Mouse (Mus musculus): ENCODE measurements around the gene Ndrg2.
"Not testable (repeated sequence)": the region's sequence is repeated elsewhere in the genome, so short reads cannot be mapped to it uniquely, and the experiment has no call there.

The Ndrg2 gene

GRCm38 (mm10) chr14:51877517-51877916 lies 36.4 kb downstream of the Ndrg2 start:
- no peak for DNase-seq (ENCODE audit: low spot score)

GRCm38 (mm10) chr14:51871741-51872140 lies 42.2 kb downstream of the Ndrg2 start:
- no peak for DNase-seq (ENCODE audit: low spot score)

GRCm38 (mm10) chr14:51870756-51871155 lies 43.2 kb downstream of the Ndrg2 start:
- no peak for DNase-seq (ENCODE audit: low spot score)

- DNase-seq (ENCODE audit: low spot score) = peak; percentile 45
Measured at GRCm38 (mm10) chr14:51863603-51864002, 50.4 kb downstream of the Ndrg2 start.

- not testable (repeated sequence) for DNase-seq (ENCODE audit: low spot score)
Measured at GRCm38 (mm10) chr14:51855280-51855679, 58.7 kb downstream of the Ndrg2 start.
